Mouse (Mus musculus) activated CD4-positive, CD25-positive, alpha-beta regulatory T cell, adult 4 months (primary cell): Measurements from ENCODE around the gene Gm572. TPM values are rescaled to one million over a fixed set of nuclear protein-coding genes. Genes with fewer than 3 reads are reported as not detected.

Source experiments
- ATAC-seq: one replicate; pipeline ENCODE4 v1.8.0; 2017
- polyA plus RNA-seq, 2 experiments: library from polyadenylated mRNA; unstranded; fragments of 100-300 nt; shearing (Covaris generic); gene quantifications; one replicate each; pipeline ENCODE4 v1.2.1; 2017

Gene Gm572
- polyA plus RNA-seq = not detected

DNA sequence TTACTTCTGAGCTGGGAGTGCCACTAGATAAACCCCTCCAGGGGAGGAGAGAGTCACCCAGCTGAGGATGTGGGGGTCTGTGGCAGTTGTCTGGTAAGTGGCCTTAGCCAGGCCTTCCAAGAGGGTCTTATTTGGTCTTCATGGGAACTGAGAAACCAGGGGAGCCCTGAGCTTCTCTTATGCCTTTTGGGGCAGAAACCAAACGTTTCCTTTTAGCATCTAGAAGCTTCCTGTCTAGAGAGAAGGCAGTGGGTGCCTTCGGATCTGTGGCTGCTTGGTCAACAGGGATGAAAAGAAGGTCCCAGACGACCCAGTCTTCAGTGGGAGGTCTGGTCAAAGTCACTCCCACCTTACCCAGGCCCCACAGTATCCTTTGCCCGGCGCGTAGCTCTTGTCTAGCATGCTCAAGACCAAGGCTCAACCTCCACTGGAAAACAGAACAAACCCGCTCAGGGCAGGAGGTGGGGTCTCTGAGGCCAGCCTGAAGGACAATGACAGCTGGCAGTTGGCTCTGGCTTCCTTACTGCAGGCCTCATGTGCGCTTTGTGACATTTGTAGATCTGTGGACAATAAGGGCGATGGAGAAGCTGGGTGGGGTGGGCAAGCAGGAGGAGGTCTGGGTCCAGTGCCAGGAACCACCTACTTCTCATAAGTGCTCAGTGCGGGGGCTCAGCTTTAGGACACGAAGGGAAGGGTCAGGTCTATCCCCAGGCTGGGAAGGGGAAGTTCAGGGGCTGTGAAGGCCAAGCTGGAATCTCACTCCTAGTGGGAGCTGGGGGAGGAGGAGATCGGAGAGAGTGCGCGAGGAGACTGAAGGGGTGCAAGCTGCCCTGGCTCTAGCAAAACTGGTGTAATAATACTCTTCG is at the start of gene Gm572:
Gene Gm572, plus strand, starts transcription at position 27 of the 866 bp plus-strand sequence.
- ATAC-seq = peak; percentile 70

DNA sequence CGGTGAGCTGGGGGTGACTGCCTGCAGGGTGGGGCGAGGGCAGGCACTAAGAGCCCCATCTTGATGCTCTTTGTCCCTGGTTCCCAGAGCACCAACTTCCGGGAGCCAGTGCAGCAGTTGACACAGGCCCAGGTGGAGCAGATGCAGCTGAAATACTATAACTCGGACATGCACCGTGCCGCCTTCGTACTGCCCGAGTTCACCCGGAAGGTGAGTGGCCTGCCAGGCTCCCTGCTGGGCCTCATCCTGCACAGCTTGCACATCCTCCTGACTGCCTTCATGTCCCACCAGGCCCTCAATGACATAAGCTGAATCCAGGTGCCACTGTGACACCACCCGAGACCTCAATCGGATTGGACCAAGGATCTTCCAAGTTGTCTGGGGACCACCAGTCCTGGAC is 49.1 kb upstream of the Gm572 start:
- ATAC-seq = no peak

DNA sequence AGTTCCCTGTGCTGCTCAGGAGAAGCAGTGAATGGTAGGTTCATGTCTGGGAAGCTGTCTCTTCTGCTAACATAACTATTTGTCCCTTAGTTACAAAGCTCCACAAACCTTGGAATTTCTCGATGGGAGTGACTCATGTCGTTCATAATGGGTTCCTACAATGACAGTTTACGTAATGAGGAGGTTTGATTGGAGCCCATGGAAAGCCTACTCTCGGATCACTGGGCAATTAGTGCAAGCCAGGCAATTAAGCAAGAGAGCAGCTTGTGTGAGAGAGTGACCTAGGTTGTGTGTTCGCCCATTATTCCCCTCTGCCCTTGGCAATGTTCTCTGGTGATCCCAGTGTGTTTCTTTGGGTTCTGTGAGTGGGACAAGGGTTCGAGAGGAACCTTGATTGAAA is 47.2 kb upstream of the Gm572 start:
- no peak for ATAC-seq

DNA sequence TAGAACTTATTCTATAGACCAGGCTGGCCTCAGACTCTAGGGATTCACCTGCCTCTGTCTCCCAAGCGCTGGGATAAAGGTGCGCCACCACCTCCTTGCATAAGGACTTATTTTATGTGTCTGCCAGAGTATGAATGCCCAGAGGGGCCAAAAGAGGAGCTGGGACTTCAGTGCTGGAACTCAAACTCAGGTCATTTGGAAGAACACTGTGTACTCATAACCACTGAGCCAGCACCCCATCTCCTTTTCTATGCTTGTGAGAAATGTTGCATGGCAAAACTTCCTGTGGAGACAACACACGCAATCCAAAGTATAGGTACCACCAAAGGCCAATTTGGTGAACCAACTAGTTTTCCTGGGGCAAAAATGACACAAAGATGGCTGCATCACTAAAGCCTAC is 46.4 kb upstream of the Gm572 start:
- ATAC-seq = no peak

DNA sequence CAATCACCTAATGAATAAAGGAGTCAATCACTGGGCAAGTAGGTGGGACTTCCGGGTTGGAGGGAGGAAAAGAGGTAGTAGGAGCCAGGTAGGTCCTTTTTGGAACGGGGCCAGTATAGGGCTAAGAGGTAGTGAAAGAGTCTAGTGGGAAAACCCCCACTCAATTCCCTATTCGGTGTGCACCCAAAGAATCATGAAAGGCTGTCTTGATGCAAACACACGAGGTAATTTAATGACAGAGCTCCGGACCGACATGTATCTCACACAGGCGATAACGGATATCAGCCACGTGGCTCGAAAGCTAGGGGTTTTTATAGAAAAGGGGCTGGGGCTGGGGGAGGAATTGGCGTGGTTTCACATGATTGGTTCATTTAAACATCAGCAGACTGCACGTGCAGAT is 44.3 kb upstream of the Gm572 start:
- ATAC-seq = no peak

DNA sequence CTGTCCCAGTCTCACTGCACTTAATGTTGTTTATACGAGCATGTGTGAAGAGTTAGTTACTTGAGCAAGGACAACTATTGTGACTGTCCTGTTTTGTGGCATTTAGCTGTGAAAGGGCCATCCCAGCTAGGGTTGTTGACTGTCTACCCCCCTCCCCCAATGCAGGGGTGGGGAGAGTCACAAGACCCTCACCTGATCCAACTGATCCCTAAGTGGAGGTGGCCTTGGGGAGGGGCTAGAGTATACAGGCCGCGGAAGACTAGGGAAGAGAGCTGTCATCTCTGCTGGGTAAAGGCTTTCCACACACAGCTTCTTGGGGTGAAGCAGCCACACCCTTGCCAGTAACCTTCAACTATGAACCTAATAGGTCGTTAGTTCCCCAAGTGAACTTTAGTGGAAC is 42.8 kb upstream of the Gm572 start:
- ATAC-seq = no peak

DNA sequence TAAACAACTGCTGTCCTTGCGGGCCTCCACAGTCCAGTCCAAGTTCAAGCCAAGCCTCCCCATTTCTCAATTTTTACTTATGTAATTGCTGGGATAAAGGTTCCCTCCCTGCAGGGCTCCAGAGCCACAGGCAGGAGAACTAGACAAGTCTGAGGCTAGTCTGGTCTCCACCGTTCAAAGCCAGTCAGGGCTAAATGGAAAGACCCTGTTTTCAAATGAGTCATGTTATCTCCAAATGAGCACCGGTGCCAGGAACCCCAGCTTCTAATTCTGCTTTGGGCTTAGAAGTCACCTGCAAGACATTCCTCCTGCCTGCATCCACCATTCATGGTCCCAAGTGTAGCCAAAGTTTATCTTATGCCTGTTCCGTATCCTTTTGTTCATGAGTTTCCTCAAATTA is 41.2 kb upstream of the Gm572 start:
- no peak for ATAC-seq

DNA sequence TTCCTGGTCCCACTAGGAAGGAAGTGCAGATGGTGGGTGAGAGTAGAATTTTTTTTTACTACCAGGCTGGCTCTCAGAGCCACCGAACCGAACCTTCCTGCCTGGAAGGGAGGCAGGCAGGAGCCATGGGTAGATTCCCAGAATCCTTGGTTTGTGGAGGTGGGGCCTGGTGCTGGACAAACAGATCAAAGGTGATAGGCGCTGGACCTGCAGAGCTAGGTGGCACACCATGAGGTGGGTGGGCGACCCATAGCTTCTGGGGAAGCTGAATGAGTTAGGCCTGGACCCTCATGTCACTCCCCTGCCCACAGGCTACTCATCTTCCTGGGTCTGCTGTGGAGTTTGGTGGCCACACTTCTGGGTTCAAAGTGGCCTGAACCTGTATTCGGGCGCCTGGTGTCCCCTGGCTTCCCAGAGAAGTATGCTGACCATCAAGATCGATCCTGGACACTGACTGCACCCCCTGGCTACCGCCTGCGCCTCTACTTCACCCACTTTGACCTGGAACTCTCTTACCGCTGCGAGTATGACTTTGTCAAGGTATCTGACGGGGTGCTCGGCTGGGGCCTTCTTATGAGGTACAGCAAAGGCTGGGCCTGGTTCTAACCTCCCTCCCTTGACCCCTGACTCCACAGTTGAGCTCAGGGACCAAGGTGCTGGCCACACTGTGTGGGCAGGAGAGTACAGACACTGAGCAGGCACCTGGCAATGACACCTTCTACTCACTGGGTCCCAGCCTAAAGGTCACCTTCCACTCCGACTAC is 40.6 kb upstream of the Gm572 start, which contains the start of gene Masp2:
Gene Masp2, plus strand, starts transcription at position 198 of the 764 bp plus-strand sequence.
- no peak for ATAC-seq

DNA sequence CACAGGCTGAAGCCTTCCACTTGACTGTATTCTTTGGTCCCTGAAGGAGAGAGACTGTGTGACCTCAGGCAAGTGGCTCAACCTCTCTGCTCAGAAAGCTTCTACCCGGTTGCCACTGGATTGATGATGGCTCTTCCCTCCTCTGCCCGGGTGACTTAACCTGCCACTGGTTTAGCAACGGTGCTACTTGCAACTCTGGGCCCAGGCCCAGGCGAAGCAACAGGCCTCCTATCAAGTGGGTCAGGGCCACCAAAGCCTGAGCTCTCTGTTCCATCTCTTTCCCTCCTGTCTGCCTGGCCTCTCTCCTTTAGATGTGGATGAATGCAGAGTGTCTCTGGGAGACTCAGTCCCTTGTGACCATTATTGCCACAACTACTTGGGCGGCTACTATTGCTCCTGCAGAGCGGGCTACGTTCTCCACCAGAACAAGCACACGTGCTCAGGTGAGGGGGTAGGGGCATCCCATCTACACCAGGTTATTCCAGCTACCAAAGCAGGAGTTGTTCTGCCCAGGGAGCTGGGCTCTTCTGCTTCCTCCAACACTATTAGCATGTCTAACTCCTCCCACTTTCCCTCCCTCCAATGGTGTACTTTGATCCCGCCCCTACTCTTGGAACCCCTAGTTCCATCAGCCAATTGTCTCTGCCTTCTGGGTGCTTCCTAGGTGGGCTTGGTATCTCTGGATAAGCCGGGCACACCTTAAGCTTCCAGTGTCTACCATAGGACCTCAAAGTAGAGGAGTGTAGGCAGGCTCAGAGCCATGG is 39.6 kb upstream of the Gm572 start:
- ATAC-seq = no peak

DNA sequence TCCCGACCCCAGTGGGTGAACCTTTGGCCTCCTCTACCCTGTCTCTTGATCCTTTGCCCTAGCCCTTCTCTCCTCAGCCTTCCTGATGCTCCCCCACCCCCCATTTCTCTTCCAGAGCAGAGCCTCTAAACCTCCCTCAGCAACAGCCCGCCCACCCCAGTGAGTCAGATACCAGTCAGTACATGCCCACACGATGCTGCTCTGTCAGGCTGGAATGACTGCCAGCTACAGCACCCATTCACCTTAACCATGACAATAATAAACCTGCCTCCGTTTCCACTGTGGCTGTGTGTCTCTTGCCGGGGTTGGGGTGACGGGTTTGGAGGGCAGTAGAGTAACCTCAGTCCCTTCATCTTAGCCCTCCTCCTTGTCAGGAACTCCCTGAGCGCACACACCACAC is 39.0 kb upstream of the Gm572 start:
- ATAC-seq = no peak

DNA sequence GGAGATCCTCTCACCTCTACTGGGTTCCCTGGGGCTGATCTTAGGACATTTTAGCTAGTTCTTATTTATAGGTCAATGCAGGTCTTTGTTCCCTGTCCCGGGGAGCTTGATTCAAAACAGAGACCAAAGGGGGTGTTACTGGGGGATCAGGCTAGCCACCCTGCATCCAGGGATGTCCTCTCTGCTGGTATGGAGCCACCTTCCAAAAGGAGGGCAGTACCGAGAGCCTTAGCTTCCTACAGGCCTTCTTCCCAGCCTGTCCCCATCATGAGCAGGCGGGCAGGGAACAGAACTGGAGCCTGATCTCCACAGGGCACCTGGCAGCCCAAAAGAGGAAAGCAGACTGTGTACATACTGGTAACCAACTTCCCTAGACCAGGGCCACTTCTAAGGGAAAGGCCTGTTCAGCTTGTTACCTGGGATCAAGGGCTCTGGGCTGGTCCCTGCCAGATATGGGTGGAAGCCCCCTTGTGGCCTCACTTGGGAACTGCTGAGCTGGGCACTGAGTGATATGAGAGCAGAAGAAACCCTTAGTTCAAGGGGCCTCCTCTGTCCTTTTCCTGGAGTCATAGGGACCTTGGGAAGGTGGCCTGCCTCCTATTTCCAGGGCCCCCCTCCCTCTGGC is 38.5 kb upstream of the Gm572 start:
- peak; percentile 71 for ATAC-seq

DNA sequence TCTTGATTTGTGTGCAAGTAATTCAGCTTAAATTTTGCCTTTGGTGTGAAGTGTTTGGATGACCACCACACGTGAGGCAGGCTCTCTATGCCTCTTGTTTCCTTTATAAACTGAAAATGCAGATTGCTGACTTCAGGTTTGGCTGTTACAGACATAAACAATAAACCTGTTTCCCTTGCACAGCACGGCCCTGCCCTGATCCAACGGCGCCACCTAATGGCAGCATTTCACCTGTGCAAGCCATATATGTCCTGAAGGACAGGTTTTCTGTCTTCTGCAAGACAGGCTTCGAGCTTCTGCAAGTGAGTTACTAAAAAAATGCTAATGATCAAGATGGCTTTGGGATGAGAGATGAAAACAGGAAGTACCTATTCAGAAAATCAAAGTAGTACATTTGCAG is 35.4 kb upstream of the Gm572 start:
- ATAC-seq = peak; percentile 73

DNA sequence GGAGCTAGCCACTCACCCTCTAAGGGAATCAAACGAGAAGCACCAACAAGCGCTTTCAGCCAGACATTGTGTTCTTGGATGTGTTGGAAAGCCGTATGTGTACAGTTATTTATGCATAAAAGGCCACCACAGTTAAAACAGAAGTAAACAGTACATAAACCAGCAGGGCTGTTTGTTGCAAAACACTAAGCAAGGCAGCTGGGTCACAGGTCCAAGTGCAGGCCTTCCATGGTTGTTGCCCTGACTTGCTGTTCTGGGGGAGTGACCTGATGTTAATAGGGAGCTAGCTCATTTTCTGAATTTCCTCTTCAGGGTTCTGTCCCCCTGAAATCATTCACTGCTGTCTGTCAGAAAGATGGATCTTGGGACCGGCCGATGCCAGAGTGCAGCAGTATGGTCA is 33.3 kb upstream of the Gm572 start:
- no peak for ATAC-seq

DNA sequence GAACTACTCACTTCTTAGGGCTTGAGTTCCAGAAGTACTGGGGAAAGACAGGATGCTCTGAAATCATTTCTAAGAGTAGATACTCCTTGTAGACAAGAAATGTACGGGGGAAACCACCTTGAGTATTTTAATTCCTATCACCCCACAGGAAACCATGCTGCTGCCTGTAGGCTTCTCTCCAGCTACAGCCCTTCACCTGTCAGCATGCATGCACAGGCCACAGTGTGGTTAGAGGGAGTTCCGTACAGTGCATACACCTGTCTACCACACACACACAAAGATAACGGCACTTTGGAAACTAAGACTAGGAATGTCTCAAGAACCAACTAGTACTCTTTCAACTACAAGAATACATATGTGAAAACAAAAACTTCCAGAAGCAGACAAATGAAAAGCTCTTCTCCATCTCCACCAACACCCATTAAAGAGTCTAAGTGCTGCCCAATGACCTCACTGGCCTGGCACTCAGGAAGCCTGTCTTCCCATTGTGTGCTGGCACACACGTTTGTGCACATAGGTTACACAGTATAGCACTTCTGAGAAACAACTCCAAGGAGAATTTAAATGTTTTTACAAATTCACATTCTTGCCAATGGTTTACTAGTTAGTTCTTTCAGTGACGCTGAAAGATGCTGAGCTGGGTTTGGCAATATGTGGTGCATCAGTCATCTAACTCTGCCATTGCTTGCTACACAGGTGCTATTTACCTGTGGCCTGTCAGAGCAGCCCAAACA is 32.3 kb upstream of the Gm572 start:
- ATAC-seq = peak; percentile 24

DNA sequence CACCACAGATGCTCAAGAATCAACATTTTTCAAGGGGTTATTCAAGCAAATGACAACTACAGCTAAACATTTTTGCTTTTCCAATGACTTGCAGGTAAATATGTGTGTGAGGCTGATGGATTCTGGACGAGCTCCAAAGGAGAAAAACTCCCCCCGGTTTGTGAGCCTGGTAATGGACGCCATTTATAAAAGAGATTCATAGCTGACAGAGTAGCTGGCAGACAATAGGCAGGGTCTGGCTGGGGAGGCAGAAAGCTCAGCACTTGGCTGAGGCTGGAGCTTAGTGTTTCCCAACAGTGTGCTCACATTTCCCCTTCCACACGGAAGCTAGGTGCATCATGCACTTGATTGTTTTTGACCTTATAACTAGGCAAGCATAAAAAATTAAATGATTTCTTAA is 30.6 kb upstream of the Gm572 start:
- ATAC-seq = no peak

DNA sequence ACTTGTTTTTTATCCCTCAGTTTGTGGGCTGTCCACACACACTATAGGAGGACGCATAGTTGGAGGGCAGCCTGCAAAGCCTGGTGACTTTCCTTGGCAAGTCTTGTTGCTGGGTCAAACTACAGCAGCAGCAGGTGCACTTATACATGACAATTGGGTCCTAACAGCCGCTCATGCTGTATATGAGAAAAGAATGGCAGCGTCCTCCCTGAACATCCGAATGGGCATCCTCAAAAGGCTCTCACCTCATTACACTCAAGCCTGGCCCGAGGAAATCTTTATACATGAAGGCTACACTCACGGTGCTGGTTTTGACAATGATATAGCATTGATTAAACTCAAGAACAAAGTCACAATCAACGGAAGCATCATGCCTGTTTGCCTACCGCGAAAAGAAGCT is 29.4 kb upstream of the Gm572 start:
- no peak for ATAC-seq

DNA sequence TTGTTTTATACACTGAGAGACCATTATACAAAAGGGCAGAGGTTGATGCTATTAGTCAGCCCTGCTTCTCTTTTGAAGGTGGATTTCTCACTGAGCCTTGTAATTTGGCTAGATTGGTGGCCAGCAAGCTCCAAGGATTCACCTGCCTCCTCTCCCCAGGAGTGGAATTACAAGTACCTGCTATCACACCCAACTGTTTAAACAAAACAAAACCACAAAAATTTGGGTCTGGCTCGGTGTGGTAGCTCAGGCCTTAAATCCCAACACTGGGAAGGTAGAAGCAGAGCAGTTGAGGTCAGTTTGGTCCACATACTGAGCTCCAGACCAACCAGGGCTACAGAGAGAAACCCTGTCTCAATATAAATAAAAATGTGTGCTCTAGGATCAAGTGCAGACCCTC is 23.3 kb upstream of the Gm572 start:
- no peak for ATAC-seq

DNA sequence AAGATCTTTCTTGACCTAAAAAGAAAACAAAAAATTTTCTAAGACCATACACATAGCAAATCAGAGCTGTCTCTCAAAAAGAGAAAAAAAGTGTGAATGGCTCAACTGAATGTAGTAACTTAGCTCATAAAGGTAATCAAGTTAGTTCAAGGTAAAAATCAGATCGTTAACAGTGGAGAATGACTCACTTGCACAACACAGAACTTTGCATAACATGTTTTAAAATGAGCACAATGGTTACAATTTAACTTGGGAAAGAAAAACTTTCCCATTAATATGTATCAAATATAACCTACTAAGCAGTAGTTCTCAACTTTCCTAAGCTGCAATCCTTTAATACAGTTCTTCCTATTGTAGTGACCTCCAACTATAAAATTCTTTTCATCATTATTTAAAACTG is 22.4 kb upstream of the Gm572 start:
- ATAC-seq = no peak

DNA sequence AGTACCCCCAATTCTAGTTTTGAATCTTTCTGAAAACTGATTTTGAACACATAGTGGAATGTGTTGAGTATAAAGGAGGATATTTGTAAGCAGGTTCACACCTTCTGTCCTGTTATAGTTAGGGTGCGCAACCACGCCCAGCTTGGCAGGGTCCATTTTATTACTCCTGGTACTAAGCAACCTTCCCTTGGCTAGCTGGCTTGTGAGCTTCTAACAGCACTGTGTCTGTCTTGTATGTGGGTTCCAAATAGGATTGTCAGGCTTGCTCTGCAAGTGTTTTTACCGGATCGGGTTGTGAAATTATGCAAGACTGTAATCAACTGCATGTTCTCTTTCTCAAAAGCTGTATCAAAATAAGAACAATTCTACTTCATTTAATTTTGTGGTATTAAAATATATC is 20.6 kb upstream of the Gm572 start:
- ATAC-seq = no peak

DNA sequence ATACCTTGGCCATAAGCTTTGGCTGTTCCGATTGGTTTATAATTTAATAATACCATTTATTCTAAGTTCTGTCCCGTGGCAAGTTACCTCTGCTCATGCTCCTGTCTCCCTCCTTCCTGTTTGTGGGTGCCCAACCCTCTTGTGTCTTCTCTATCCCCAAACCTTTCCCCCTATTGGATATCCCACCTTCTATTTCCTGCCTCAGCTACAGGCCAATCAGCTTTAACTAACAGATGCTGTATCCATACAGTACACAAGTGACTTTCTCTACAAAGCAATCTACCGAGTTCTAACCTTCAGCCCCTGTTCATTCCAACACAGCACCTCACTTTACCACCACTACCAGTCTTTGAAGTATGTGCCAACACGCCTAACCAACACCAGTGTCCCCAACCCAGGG is 19.5 kb upstream of the Gm572 start:
- ATAC-seq = no peak

DNA sequence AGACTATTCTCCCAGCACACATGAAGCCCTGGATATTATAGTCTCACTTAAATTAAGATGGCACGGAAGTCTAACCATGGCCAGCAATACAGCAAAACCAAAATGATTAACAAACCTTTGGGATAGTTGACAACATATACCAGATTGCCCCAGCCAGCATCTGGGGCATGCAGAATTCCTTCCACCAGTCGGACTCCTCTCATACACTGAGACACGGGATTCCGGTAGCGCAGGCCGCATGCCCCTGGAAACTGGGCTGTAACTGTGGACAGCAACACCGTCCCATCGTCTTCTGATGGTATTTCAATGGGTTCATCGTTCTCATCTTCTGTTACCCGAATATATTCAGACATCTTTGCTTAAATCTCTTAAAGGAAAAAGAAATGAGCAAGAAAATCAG is 18.1 kb upstream of the Gm572 start:
- ATAC-seq = no peak
